29 mouse cellular contexts compared by ENCODE assay signal in genomic region chr1:119438105-119438637, GRCm38 (mm10). TPM values are rescaled to one million over a fixed set of nuclear protein-coding genes. Genes with fewer than 3 reads are reported as not detected.
"Had no signal": no experiment of that assay in that cellular context is flagged by ENCODE, and none has a peak within 500 bp of the region (broad histone marks: within the 10 kb centered on the region; RNA-seq: fewer than 3 reads in every experiment).

No protein-coding gene starts in this region.

- H3K27ac ChIP-seq: embryonic facial prominence, embryonic 10.5 days; embryonic facial prominence, embryonic 12.5 days; embryonic facial prominence, embryonic 13.5 days; embryonic facial prominence, embryonic 15.5 days; forebrain, embryonic 10.5 days; forebrain, embryonic 12.5 days; forebrain, embryonic 13.5 days; forebrain, embryonic 15.5 days; gastrocnemius, adult 2 months; heart, adult 2 months had no signal

- H3K9me3 ChIP-seq: embryonic facial prominence, embryonic 10.5 days; embryonic facial prominence, embryonic 12.5 days; embryonic facial prominence, embryonic 13.5 days; embryonic facial prominence, embryonic 15.5 days; forebrain, embryonic 10.5 days; forebrain, embryonic 12.5 days; forebrain, embryonic 13.5 days; forebrain, embryonic 15.5 days had no signal

- H3K4me1 ChIP-seq: embryonic facial prominence, embryonic 10.5 days; embryonic facial prominence, embryonic 12.5 days; embryonic facial prominence, embryonic 13.5 days; embryonic facial prominence, embryonic 15.5 days; forebrain, embryonic 10.5 days; forebrain, embryonic 12.5 days; forebrain, embryonic 13.5 days; forebrain, embryonic 15.5 days had no signal

- H3K4me3 ChIP-seq: embryonic facial prominence, embryonic 10.5 days; embryonic facial prominence, embryonic 12.5 days; embryonic facial prominence, embryonic 13.5 days; embryonic facial prominence, embryonic 15.5 days; erythroblast, embryonic 14.5 days; forebrain, embryonic 10.5 days; forebrain, embryonic 12.5 days; forebrain, embryonic 13.5 days; forebrain, embryonic 15.5 days; gastrocnemius, adult 2 months; heart, adult 2 months had no signal

- ATAC-seq: forebrain, embryonic 13.5 days; forebrain, embryonic 15.5 days; forebrain, embryonic 16.5 days; forebrain, postnatal 0 days had no signal

- H3K27me3 ChIP-seq: embryonic facial prominence, embryonic 12.5 days; embryonic facial prominence, embryonic 13.5 days; embryonic facial prominence, embryonic 15.5 days; forebrain, embryonic 12.5 days; forebrain, embryonic 13.5 days; forebrain, embryonic 15.5 days had no signal

- H3K4me2 ChIP-seq: embryonic facial prominence, embryonic 12.5 days; embryonic facial prominence, embryonic 13.5 days; embryonic facial prominence, embryonic 15.5 days; forebrain, embryonic 12.5 days; forebrain, embryonic 13.5 days; forebrain, embryonic 15.5 days had no signal

- H3K9ac ChIP-seq: embryonic facial prominence, embryonic 12.5 days; embryonic facial prominence, embryonic 13.5 days; embryonic facial prominence, embryonic 15.5 days; forebrain, embryonic 12.5 days; forebrain, embryonic 13.5 days; forebrain, embryonic 15.5 days; forebrain, postnatal 0 days had no signal

- DNase-seq: cerebellum, adult 8-10 months; cerebellum, adult 9-10 months; cerebellum, adult 9-11 months; cerebellum, postnatal 10 days; cerebellum, postnatal 14 days; cerebellum, postnatal 25 days; cerebellum, postnatal 36 days; embryo, embryonic 11 days; forebrain, postnatal 0 days; gastrocnemius, adult 2 months; gastrocnemius, postnatal 10 days; gastrocnemius, postnatal 14 days; gastrocnemius, postnatal 25 days; gastrocnemius, postnatal 36 days; heart, adult 11 months; heart, adult 18-20 months; heart, adult 2 months had no signal

- H3K36me3 ChIP-seq: embryonic facial prominence, embryonic 10.5 days; embryonic facial prominence, embryonic 12.5 days; embryonic facial prominence, embryonic 13.5 days; embryonic facial prominence, embryonic 15.5 days; forebrain, embryonic 10.5 days; forebrain, embryonic 12.5 days; forebrain, embryonic 15.5 days had no signal

RNA-seq across cellular contexts. Expression of gene Inhbb, which starts 16.1 kb away (rescaled TPM):
- total RNA-seq: common myeloid progenitor, adult 5-6 weeks; granulocyte monocyte progenitor cell, adult 5-6 weeks had no signal
